Mouse (Mus musculus) cerebellum, postnatal 25 days (tissue): ENCODE measurements around the gene Hopx.

Experiments used
- DNase-seq, 2 experiments: peaks; one replicate each; pipeline ENCODE4 v3.0.0; 2021; ENCODE audit warnings: mixed read lengths in 2 of 2

The Hopx gene

GRCm38 (mm10) chr5:77114817-77115731 lies at the start of gene Hopx:
Hopx (minus strand) TSS chr5:77115121.
- DNase-seq: peak; percentile 63 to 75

DNA sequence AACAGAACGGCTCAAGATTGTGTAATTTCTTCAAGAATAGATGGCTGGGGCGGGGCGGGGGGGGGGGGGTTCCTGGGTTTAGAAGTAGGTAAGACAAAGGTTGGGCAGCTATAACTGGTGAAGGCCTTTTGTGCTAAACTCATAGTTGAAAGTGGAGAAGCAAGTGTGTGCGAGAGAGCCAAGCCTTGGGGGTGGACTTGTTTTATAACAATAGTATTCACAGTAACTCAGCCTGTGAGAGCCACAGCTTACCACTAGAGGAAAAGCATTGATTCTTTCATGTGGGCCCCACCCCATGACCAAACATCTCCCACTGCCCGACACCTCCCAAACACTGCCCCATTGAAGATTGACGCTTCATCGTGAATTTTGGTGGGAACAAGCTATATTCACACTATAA lies 48.7 kb upstream of the Hopx start:
- DNase-seq: no peak

DNA sequence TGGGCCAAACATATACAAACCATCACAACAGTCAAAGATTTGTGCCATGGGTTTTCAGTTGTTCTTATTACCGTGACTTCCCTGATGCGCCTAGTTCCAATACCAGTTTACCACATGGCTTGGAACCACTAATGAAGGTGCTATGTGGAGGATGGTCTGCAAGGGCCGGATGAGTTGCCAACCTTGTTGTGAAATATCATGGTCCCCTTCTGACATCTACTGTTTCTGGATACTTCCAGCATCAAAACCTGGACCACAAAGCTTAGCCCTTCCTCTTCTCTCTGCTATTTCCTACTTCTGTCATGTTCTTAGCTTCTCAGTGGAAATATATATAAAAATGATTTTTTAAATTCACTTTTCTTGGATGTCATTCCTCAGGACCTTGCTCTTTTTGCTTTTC lies 47.6 kb upstream of the Hopx start:
- DNase-seq: no peak

DNA sequence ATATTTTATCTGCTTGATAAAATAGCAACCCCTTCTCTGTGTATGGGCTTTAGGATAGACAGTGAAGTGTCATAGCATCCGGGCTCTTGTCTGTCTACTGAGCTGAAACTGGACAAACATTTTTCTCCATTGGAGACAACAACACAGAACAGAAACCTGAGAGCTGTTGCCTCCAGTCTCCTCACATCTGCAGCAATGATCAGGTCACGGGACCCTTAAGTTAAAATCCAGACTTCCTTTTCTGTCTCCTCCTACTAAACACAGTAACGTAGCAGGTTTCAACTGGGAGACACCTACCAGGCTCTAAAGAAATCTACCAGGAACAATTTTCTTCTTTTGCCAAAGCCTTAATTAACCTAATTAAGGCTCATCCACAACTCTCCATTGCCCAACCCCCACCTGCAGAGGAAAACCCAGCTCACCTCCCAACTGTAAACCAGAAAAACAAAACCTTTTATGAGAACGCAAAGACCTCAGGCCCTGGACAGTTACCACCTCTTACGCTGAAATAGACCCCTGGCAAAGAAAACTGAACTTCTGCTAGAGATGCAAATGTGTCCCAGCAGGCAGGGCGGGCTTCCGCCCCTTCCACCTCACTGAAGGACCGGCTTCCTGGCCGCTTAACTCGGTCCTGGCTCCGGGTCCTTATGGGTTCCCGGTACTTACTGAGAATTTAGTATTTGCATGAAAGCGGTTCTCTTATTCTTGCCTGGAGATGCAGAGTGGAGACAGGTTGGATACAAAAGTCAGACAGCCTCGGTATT lies 43.0 kb upstream of the Hopx start:
- no peak for DNase-seq

GRCm38 (mm10) chr5:77156938-77157337 lies 42.0 kb upstream of the Hopx start:
- peak in 1 of 2 experiments; percentile 9 for DNase-seq

- DNase-seq: no peak
These were observed 40.6 kb upstream of the Hopx start for GRCm38 (mm10) chr5:77155526-77155925.

GRCm38 (mm10) chr5:77154812-77155211 lies 39.9 kb upstream of the Hopx start:
- no peak for DNase-seq

DNA sequence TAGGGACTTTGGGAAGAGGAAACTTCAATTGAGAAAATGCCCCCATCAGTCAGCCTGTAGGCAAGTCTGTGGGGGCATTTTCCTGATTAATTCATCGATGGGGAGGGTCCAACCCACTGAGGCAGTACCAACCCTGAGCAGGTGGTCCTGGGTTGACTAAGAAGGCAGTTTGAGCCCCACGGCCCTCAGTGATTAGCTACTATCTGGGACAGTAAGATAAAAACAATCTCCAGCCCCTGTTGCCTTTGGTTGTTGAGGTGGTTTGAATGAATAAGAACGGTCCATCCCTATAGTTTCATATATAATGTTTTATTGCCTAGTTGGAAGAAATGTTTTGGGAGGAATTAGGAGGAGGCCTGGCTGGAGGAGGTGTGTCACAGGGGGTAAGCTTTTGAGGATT lies 36.8 kb upstream of the Hopx start:
- no peak for DNase-seq

- DNase-seq: no peak
These were observed 36.2 kb upstream of the Hopx start for GRCm38 (mm10) chr5:77151075-77151474.

DNA sequence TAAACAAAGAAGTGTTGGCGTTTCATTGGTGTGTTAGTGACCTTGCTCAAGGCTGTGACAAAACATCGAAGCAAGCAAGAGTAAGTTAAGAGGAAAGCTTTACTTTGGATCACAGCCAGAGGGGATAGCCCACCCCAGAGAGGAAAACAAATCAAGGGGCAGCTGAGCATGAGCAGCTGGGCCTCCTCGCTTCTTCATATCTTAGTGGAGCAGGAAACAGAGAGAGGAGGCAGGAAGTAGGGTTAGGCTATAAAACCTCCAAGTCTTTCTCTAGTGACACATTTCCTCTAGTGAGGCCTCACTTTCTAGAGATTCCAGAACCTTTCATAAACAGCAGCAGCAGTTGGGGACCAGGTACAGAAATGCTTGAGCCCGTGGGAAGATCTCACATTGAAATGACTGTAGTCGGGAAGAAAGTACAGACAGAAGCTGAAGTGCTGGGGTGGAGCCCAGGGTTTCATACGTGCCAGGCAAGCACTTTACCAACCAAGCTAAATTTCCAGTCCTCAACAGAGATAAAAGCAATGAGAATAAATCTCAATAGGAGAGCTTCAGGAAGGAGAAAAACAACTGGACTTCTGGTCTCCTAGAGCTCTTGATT lies 33.2 kb upstream of the Hopx start:
- DNase-seq: no peak

GRCm38 (mm10) chr5:77146459-77147170 lies 31.7 kb upstream of the Hopx start:
- DNase-seq: no peak

DNA sequence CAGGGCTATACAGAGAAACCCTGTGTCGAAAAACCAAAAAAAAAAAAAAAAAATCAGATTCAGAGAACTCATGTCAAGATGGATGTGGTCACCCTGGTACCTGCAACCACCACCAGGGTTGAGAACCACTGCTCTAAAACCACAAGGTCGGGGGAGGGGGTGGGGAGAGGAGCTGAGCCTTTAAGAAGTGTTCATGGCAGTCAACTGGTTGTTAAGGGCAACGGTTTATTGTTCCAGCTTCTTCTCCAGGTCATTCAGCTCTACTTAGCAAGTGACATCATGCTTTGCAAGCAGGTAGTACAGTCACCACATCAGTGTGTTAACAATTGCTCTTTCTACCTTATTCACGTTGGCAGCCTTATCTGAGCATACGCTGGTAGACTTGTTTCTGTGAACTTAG lies 29.7 kb upstream of the Hopx start:
- DNase-seq: no peak

DNA sequence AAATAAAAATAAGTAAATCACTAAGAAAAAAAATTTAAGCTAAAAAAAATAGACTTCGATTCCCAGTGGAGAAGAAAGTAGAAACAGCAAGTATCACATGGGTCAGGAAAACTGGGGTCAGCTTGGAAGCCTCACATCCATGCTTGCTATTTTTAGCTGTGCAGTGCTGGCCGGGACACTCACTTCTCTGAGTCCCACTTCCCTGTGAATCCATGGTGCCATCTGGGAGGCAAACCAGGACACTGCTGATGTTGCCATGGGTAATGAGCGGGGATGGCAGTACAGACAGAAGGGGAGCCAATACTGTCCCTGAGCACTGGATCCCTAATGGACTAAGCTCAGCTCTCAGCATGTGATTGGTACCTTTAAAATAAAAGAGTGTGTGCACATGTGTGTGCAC lies 28.2 kb upstream of the Hopx start:
- no peak for DNase-seq

GRCm38 (mm10) chr5:77141336-77141735 lies 26.4 kb upstream of the Hopx start:
- DNase-seq: no peak

- DNase-seq: no peak
These were observed 25.9 kb upstream of the Hopx start for GRCm38 (mm10) chr5:77140861-77141260.

DNA sequence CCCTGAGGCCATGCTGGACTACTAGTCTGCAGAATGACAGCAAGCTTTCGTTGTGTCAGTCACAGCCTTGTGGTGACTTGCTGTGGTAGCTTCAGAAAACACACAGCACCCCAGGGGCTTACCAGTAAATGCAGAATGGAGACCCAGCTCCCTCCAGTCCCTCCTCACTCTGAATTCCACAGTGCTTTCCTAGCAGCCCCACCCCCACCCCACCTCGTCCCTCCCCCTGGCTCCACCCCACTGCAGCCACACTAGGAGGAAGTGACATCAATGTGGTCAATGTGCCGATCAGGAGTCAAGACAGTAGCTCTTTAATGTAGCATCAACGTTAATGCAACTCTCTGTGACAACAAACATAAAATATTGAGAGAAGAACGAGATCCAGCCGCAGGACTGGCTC lies 25.2 kb upstream of the Hopx start:
- DNase-seq: peak; percentile 22 to 32

DNA sequence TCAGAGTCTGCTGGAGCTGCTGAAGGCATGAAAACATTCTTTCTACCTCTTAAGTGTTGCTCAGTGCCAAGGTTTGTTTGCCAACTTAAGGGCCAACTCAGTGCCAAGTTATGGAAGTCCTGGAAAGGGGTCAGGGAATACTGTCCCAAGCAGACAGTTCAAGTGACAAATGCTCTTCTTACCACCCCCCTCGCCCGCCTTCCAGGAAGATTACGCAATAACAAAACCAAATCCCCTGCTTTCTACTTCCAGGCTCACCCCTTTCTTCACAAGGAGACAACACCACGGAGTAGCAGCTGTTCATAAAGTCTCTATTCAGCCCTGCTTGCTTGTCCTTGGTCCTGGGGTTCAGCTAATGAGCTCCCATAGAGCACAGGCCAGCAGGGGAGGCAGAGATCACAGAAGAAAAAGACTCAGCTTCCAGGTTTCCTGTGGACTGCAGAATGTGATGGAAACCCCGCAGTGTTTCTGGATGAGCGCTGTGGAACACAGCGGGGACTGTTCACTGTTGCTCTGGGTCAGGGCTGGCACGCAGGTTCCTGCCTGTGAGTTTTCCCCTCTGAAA lies 22.9 kb upstream of the Hopx start:
- DNase-seq: peak; percentile 19 to 36

DNA sequence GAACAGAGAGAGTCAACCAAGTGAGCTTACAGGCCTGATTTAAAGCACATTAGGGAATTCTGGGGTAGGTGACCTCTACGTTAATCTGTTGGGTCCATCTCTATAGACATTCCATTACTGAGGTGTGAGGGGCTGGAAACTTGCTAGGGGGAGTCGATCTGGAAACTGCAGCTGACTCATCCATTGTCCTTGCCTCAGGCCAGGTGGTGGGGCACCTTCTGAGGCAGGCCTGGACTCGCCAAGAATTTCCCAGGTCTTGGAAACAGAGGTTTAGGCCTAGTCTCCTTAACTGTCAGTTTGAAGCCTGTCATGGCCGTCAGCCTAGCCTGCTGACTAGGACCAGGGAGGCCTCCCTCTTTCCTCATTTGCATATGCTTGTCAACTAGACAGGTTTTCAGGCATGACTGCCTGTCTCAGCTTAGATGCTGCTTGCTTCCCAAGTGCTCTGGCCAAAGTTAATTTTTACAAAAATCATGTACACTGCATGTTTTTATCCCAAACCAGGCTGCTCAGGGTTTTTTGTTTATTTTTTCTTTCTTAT lies 21.8 kb upstream of the Hopx start:
- no peak for DNase-seq

DNA sequence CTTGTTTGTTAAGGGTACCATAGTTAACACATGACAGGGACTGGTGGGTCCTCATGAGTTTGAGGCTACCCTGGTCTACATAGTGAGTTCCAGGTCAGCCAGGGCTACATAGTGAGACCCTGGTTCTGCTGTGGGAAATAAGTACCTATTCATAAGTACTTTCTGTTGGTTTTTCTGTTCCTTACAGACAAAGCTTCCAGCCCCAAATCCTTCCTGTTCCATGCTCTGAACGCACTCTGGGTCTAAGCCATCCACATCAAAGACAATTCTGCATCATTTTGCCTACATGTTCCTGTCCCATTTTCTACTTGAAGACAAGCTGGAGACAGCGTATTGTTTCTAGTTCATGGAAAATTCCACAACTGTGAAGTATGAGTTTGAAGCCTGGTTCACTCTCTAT lies 20.0 kb upstream of the Hopx start:
- no peak for DNase-seq

GRCm38 (mm10) chr5:77134465-77134864 lies 19.5 kb upstream of the Hopx start:
- DNase-seq: no peak

DNA sequence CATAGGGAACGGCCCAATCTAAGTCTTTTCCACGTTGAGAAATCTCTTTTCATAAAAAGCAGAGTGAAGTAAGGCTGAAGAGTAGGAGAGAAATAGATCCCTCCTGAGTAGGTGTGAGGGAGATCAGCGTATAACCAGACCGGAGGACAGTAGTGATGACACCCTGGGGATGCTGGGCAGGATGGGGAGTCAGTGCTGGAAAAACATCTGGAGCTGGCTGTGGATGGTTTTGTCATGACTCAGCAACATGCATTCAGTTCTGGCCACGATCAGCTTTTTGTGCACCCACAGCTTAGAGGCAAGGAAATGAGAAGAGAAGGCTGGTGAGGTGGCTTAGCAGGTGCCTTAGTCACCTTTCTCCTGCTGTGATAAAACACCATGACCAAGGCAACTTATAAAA lies 19.0 kb upstream of the Hopx start:
- DNase-seq: no peak

DNA sequence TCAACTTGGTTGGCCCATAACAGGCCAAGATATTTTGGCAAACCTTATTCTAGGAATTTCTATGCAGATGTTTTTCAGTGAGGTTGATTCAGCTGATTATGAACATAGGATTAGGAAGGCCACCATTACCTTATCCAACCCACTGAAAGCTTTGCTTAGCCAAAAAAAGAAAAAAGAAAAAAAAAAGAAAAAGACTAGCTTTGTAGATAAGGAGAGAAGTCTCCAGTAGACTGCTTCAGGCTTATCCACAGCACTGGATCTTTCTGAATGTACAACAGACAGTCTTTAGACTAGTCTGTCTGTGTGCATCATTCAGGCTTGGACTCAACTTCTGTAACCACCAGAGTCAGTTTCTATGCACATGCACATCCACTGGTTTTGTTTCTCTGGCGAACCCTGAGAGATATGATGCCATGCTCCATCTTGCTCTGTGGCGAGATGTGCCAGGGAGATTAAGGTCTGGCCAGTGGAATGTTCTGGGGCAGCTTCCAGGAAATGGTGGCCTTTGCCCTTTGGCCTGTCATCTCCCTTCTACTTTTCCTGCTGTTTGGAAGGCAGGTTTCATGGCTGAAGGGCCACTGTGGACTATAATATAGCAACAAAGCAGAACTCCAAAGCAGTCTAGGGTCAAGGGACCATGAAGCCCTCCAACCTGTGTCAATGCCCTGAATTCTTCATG lies 17.7 kb upstream of the Hopx start:
- no peak for DNase-seq
